Mouse (Mus musculus) neural tube, embryonic 10.5 days (tissue): ENCODE measurements around the gene Gm10408.
"Not testable (repeated sequence)": the region's sequence is repeated elsewhere in the genome, so short reads cannot be mapped to it uniquely, and the experiment has no call there.

Source experiments
- DNase-seq: peaks from one replicate; pipeline ENCODE4 v3.0.0-alpha.2; 2017; ENCODE audit warnings: low spot score; ENCODE audit errors: extremely low spot score

Gm10408 gene

GRCm38 (mm10) chr14:3449079-3449478 is at the start of gene Gm10408:
Gm10408 (plus strand) TSS chr14:3449379.
- not testable (repeated sequence) for DNase-seq

GRCm38 (mm10) chr14:3412314-3412713 is 36.9 kb upstream of the Gm10408 start, which contains the start of gene Gm10409:
Gm10409 (plus strand) TSS chr14:3412614.
- not testable (repeated sequence) for DNase-seq

- DNase-seq = not testable (repeated sequence)
These were observed 21.4 kb upstream of the Gm10408 start, which contains the start of gene Gm3005 for GRCm38 (mm10) chr14:3427803-3428202. Gm3005 (plus strand) TSS chr14:3428103.
